Mouse (Mus musculus) liver, embryonic 16.5 days (tissue): ENCODE data around the gene Tbc1d1. TPM values are rescaled to one million over a fixed set of nuclear protein-coding genes. Genes with fewer than 3 reads are reported as not detected.
A peak's percentile ranks its signal among the peaks of the same experiment; 100 is the strongest.

ENCODE experiments used
- ATAC-seq: fragments of 200-750 bp; cut with Nextera tagmentation; 2 replicates; pipeline ENCODE4 v1.8.0; 2017; ENCODE audit warnings: low read depth, mild to moderate bottlenecking, moderate number of reproducible peaks, moderate library complexity
- H3K27ac ChIP-seq: fragments of 300-500 bp; sonication (generic); 2 replicates; pipeline ENCODE4 v1.5.1; 2014; ENCODE audit warnings: mild to moderate bottlenecking, low read length
- H3K27me3 ChIP-seq: fragments of 300-500 bp; sonication (generic); 2 replicates; pipeline ENCODE4 v1.6.1; 2014; ENCODE audit warnings: low read depth, low read length, mixed read lengths; ENCODE audit not compliant: control insufficient read depth, insufficient read depth
- H3K36me3 ChIP-seq: fragments of 300-500 bp; sonication (generic); 2 replicates; pipeline ENCODE4 v1.6.1; 2014; ENCODE audit warnings: mild to moderate bottlenecking; ENCODE audit not compliant: control insufficient read depth, insufficient read depth
- H3K4me1 ChIP-seq: fragments of 300-500 bp; sonication (generic); 2 replicates; pipeline ENCODE4 v1.6.1; 2014; ENCODE audit warnings: low read depth, low read length, mixed read lengths; ENCODE audit not compliant: control insufficient read depth
- H3K4me2 ChIP-seq: fragments of 300-500 bp; sonication (generic); 2 replicates; pipeline ENCODE4 v1.6.1; 2014; ENCODE audit warnings: low read depth, low read length, mixed read lengths
- H3K4me3 ChIP-seq: fragments of 300-500 bp; sonication (generic); 2 replicates; pipeline ENCODE4 v1.5.1; 2014; ENCODE audit warnings: low read depth, mild to moderate bottlenecking, low read length
- H3K9ac ChIP-seq: fragments of 300-500 bp; sonication (generic); 2 replicates; pipeline ENCODE4 v1.6.1; 2014; ENCODE audit warnings: low read depth, low read length
- H3K9me3 ChIP-seq: fragments of 300-500 bp; sonication (generic); replicated peaks from 2 replicates; pipeline ENCODE4 v1.6.1; 2016; ENCODE audit warnings: low read length; ENCODE audit not compliant: control insufficient read depth
- WGBS: fragments of 180-500 bp; shearing (Covaris S2); extraction: QIAGEN DNeasy Blood & Tissue Kit; methylation state at CpG from one replicate; pipeline ENCODE4 v1.1.7; 2014; ENCODE audit not compliant: insufficient replicate concordance; 5-methylcytosine and 5-hydroxymethylcytosine counted together
- polyA plus RNA-seq: library from polyadenylated mRNA; unstranded; fragments of >200 nt; fragmentation: Nextera tagmentation; extraction: Ambion mirVana; gene quantifications from 2 replicates; pipeline ENCODE4 v1.2.1, GENCODE M21; 2015

Gene Tbc1d1
- polyA plus RNA-seq, 1 experiment from 2014 or later = 6.3 TPM

GRCm38 (mm10) chr5:64363859-64364406 lies 207.8 kb downstream of the Tbc1d1 start:
- Histone ChIP-seq H3K27ac (no peak overlapping the region), H3K4me3 (no peak overlapping the region), H3K9me3 (no peaks in the 10 kb centered on the region), H3K4me1 (peaks cover 23% of the 10 kb centered on the region), H3K9ac (no peak overlapping the region), H3K4me2 (no peak overlapping the region), H3K27me3 (no peaks in the 10 kb centered on the region), H3K36me3 (no peaks in the 10 kb centered on the region)
- no peak for ATAC-seq
- WGBS = 58% methylated on average over 5 of the region's 5 CpGs

GRCm38 (mm10) chr5:64364432-64365125 lies 208.5 kb downstream of the Tbc1d1 start:
- WGBS = 45% methylated on average over 7 of the region's 7 CpGs
- no peak overlapping the region for H3K9ac ChIP-seq

GRCm38 (mm10) chr5:64365187-64366066 lies 209.3 kb downstream of the Tbc1d1 start:
- H3K9me3 ChIP-seq = no peaks in the 10 kb centered on the region
- peaks cover 17% of the 10 kb centered on the region for H3K4me1 ChIP-seq
- no peak overlapping the region for H3K4me2 ChIP-seq
- no peaks in the 10 kb centered on the region for H3K27me3 ChIP-seq
- no peak overlapping the region for H3K4me3 ChIP-seq
- ATAC-seq = no peak
- H3K9ac ChIP-seq = no peak overlapping the region
- H3K36me3 ChIP-seq = no peaks in the 10 kb centered on the region
- H3K27ac ChIP-seq = no peak overlapping the region
- 64% methylated on average over 11 of the region's 11 CpGs for WGBS

More at GRCm38 (mm10) chr5:64364432-64365125, 208.5 kb downstream of the Tbc1d1 start:
- Histone ChIP-seq H3K27ac (no peak overlapping the region), H3K36me3 (no peaks in the 10 kb centered on the region), H3K9me3 (no peaks in the 10 kb centered on the region), H3K4me1 (peaks cover 23% of the 10 kb centered on the region), H3K4me3 (no peak overlapping the region), H3K27me3 (no peaks in the 10 kb centered on the region), H3K4me2 (0 out of 2 replicates have a peak overlapping the region, but pooled peaks have one; percentile 10)
- peak; percentile 57 for ATAC-seq

- H3K9me3 ChIP-seq = no peaks in the 10 kb centered on the region
- peaks cover 14% of the 10 kb centered on the region for H3K4me1 ChIP-seq
- H3K4me2 ChIP-seq = no peak overlapping the region
- no peak overlapping the region for H3K4me3 ChIP-seq
- H3K36me3 ChIP-seq = no peaks in the 10 kb centered on the region
- no peak for ATAC-seq
- no peak overlapping the region for H3K9ac ChIP-seq
- H3K27me3 ChIP-seq = no peaks in the 10 kb centered on the region
- H3K27ac ChIP-seq = no peak overlapping the region
- 76% methylated on average over 9 of the region's 9 CpGs for WGBS
Measured at GRCm38 (mm10) chr5:64366113-64366512, 210.0 kb downstream of the Tbc1d1 start.

GRCm38 (mm10) chr5:64367426-64367825 lies 211.3 kb downstream of the Tbc1d1 start:
- Histone ChIP-seq H3K4me1 (peaks cover 14% of the 10 kb centered on the region), H3K27me3 (no peaks in the 10 kb centered on the region), H3K27ac (no peak overlapping the region), H3K9ac (no peak overlapping the region), H3K9me3 (no peaks in the 10 kb centered on the region), H3K4me2 (no peak overlapping the region), H3K4me3 (no peak overlapping the region), H3K36me3 (no peaks in the 10 kb centered on the region)
- WGBS = 57% methylated on average over 8 of the region's 8 CpGs
- ATAC-seq = no peak

GRCm38 (mm10) chr5:64371331-64371831 lies 215.3 kb downstream of the Tbc1d1 start:
- Histone ChIP-seq H3K4me3 (no peak overlapping the region), H3K27ac (0 out of 2 replicates have a peak overlapping the region, but pooled peaks have one; percentile 17), H3K27me3 (no peaks in the 10 kb centered on the region), H3K9ac (no peak overlapping the region), H3K9me3 (no peaks in the 10 kb centered on the region), H3K4me1 (no peaks in the 10 kb centered on the region), H3K36me3 (no peaks in the 10 kb centered on the region), H3K4me2 (no peak overlapping the region)
- ATAC-seq = no peak

GRCm38 (mm10) chr5:64372292-64372961 lies 216.3 kb downstream of the Tbc1d1 start:
- Histone ChIP-seq H3K36me3 (no peaks in the 10 kb centered on the region), H3K9me3 (no peaks in the 10 kb centered on the region), H3K9ac (no peak overlapping the region), H3K27ac (no peak overlapping the region), H3K4me2 (no peak overlapping the region), H3K4me3 (no peak overlapping the region), H3K4me1 (no peaks in the 10 kb centered on the region), H3K27me3 (no peaks in the 10 kb centered on the region)
- ATAC-seq = no peak
- WGBS = 75% methylated on average over 13 of the region's 13 CpGs

GRCm38 (mm10) chr5:64373695-64374094 lies 217.6 kb downstream of the Tbc1d1 start:
- no peak overlapping the region for H3K4me3 ChIP-seq
- no peaks in the 10 kb centered on the region for H3K9me3 ChIP-seq
- no peaks in the 10 kb centered on the region for H3K27me3 ChIP-seq
- no peaks in the 10 kb centered on the region; the same call in 1 of the 2 replicates for H3K4me1 ChIP-seq
- H3K36me3 ChIP-seq = no peaks in the 10 kb centered on the region
- no peak overlapping the region for H3K27ac ChIP-seq
- H3K9ac ChIP-seq = no peak overlapping the region
- 60% methylated on average over 5 of the region's 5 CpGs for WGBS
- no peak overlapping the region for H3K4me2 ChIP-seq
- ATAC-seq = peak; percentile 40; the same call in 1 of the 2 replicates
